Mouse (Mus musculus) G1E (cell line): ENCODE data around the gene Arrb2.

Experiments used
- CTCF ChIP-seq: IDR thresholded peaks from 2 replicates; pipeline ENCODE4 v1.5.1; 2012; ENCODE audit warnings: low read depth, low read length, inconsistent platforms, mixed read lengths
- GATA2 ChIP-seq: IDR thresholded peaks from 2 replicates; pipeline ENCODE4 v1.6.1; 2012; ENCODE audit warnings: low read depth, low read length, inconsistent platforms, borderline replicate concordance
- TAL1 ChIP-seq: conservative IDR thresholded peaks from 2 replicates; pipeline ENCODE4 v1.6.1; 2012; ENCODE audit warnings: low read depth, low read length, inconsistent platforms, mixed read lengths

GRCm38 (mm10) chr11:70465824-70466223, 33.4 kb downstream of the Arrb2 start:
- TF ChIP-seq CTCF, result no peak
- TF ChIP-seq TAL1, result no peak
- no peak for TF ChIP-seq GATA2
